In genomic region chr5:67492893-67493302, GRCm38 (mm10) we compare ENCODE assay signal across 10 mouse cellular contexts.
DNase-seq lines count a peak whose midpoint lies in the region; ATAC-seq lines count a peak whose summit lies in the region.
"Had no signal": no experiment of that assay in that cellular context is flagged by ENCODE, and none has a peak within 500 bp of the region (broad histone marks: within the 10 kb centered on the region; RNA-seq: fewer than 3 reads in every experiment).

No protein-coding gene starts in this region.

- no peaks in the 10 kb centered on the region for H3K36me3 ChIP-seq in embryonic facial prominence, embryonic 11.5 days (replicated peaks; ENCODE audit: control insufficient read depth, insufficient read depth, low read depth, low read length)
- no peaks in the 10 kb centered on the region for H3K36me3 ChIP-seq in embryonic facial prominence, embryonic 10.5 days (replicated peaks)
- no peaks in the 10 kb centered on the region for H3K36me3 ChIP-seq in kidney, embryonic 16.5 days (ENCODE audit: insufficient read depth, low read length)

- H3K9ac ChIP-seq in embryonic facial prominence, embryonic 11.5 days (replicated peaks; ENCODE audit: low read length), result no peak overlapping the region
- no peak overlapping the region for H3K9ac ChIP-seq in kidney, embryonic 16.5 days (replicated peaks; ENCODE audit: low read length)
- H3K9ac ChIP-seq: liver, postnatal 0 days had no signal

- H3K4me1 ChIP-seq in embryonic facial prominence, embryonic 11.5 days (ENCODE audit: control insufficient read depth, insufficient read depth, low read length), result no peaks in the 10 kb centered on the region
- peaks cover 6% of the 10 kb centered on the region for H3K4me1 ChIP-seq in embryonic facial prominence, embryonic 10.5 days
- H3K4me1 ChIP-seq in kidney, embryonic 16.5 days (ENCODE audit: insufficient read depth, low read length), result 0 out of 2 replicates have a peak, but pooled peaks cover 4% of the 10 kb centered on the region

- no peak overlapping the region for H3K4me3 ChIP-seq in embryonic facial prominence, embryonic 11.5 days (ENCODE audit: low read depth, low read length)
- H3K4me3 ChIP-seq in embryonic facial prominence, embryonic 10.5 days, result no peak overlapping the region
- H3K4me3 ChIP-seq in kidney, embryonic 16.5 days (ENCODE audit: low read length), result no peak overlapping the region

- H3K4me2 ChIP-seq in embryonic facial prominence, embryonic 11.5 days (ENCODE audit: low read depth, low read length), result no peak overlapping the region
- H3K4me2 ChIP-seq in kidney, embryonic 16.5 days (replicated peaks; ENCODE audit: low read depth, low read length), result no peak overlapping the region

- H3K27me3 ChIP-seq in embryonic facial prominence, embryonic 11.5 days (ENCODE audit: control insufficient read depth, insufficient read depth, low read length), result no peaks in the 10 kb centered on the region
- H3K27me3 ChIP-seq in embryonic facial prominence, embryonic 10.5 days (replicated peaks; ENCODE audit: low read depth, poor library complexity, severe bottlenecking), result no peaks in the 10 kb centered on the region
- no peaks in the 10 kb centered on the region for H3K27me3 ChIP-seq in kidney, embryonic 16.5 days (ENCODE audit: insufficient read depth, low read length)

- H3K27ac ChIP-seq in embryonic facial prominence, embryonic 11.5 days (replicated peaks; ENCODE audit: low read depth, low read length), result no peak overlapping the region
- H3K27ac ChIP-seq in embryonic facial prominence, embryonic 10.5 days (replicated peaks), result no peak overlapping the region
- no peak overlapping the region for H3K27ac ChIP-seq in kidney, embryonic 16.5 days (ENCODE audit: low read length)

- ATAC-seq in embryonic facial prominence, embryonic 11.5 days (replicated peaks; ENCODE audit: insufficient number of reproducible peaks, low FRiP score, low TSS enrichment, low read depth), result peak; percentile 80; the same call in 1 of the 2 replicates
- ATAC-seq in kidney, embryonic 16.5 days (ENCODE audit: low FRiP score, low TSS enrichment), result peak; percentile 51
- ATAC-seq: liver, postnatal 0 days had no signal

- 32% methylated on average over 9 of the region's 9 CpGs for WGBS in embryonic facial prominence, embryonic 11.5 days
- 39% methylated on average over 9 of the region's 9 CpGs for WGBS in embryonic facial prominence, embryonic 10.5 days
- 21% methylated on average over 9 of the region's 9 CpGs for WGBS in kidney, embryonic 16.5 days

- no peaks in the 10 kb centered on the region for H3K9me3 ChIP-seq in embryonic facial prominence, embryonic 11.5 days (replicated peaks; ENCODE audit: control insufficient read depth, low read length)
- no peaks in the 10 kb centered on the region for H3K9me3 ChIP-seq in embryonic facial prominence, embryonic 10.5 days
- H3K9me3 ChIP-seq in kidney, embryonic 16.5 days (ENCODE audit: low read length), result no peaks in the 10 kb centered on the region

- no peak for DNase-seq in embryonic facial prominence, embryonic 11.5 days (ENCODE audit: low spot score)
- DNase-seq in embryonic facial prominence, embryonic 10.5 days (ENCODE audit: low spot score), result no peak
- DNase-seq in kidney, adult 11 months, result no peak
- peak; percentile 24 for DNase-seq in retina, postnatal 1 day
- no peak for DNase-seq in retina, embryonic 14.5 days (ENCODE audit: low spot score)
- no peak for DNase-seq in layer of hippocampus, postnatal 25 days (ENCODE audit: extremely low spot score in 1 of 2, low spot score in 1 of 2)
- DNase-seq in ovary, postnatal 10 days (ENCODE audit: low spot score), result no peak
- DNase-seq: adrenal gland, postnatal 25 days; liver, postnatal 0 days had no signal
